Mouse (Mus musculus) left cerebral cortex, adult 18-20 months (tissue): ENCODE measurements around the gene Kti12. TPM values are rescaled to one million over a fixed set of nuclear protein-coding genes. Genes with fewer than 3 reads are reported as not detected.

Experiments used
- DNase-seq, 2 experiments: peaks; one replicate each; pipeline ENCODE4 v3.0.0; 2021 to 2022; ENCODE audit warnings: low spot score in 2 of 2, mixed read lengths in 1 of 2
- long read RNA-seq, 2 experiments: library from polyadenylated mRNA; stranded (forward); transcript quantifications; one replicate each; pipeline ENCODE4 v2.0.0; 2021
- total RNA-seq, 2 experiments: library from RNA; stranded (reverse); gene quantifications; 2 replicates each; pipeline ENCODE4 v1.2.3; 2021

Kti12 gene
- 10 to 100 TPM; 18.4 TPM for total RNA-seq
- long read RNA-seq, experiment 1, transcript Kti12-201 (1 exons, 1,629 nt) = major isoform, 22 of 22 reads
- long read RNA-seq, experiment 1, partial matches to known transcripts = 0 of 22 reads
- long read RNA-seq, experiment 1, other reads (novel, unspliced or antisense) = 0 of 22 reads
- long read RNA-seq, experiment 2, transcript Kti12-201 (1 exons, 1,629 nt) = major isoform, 28 of 28 reads
- long read RNA-seq, experiment 2, partial matches to known transcripts = 0 of 28 reads
- long read RNA-seq, experiment 2, other reads (novel, unspliced or antisense) = 0 of 28 reads

- DNase-seq = peak; percentile 83 to 86
These were observed at the start of gene Kti12 for GRCm38 (mm10) chr4:108847715-108848504. Gene Kti12, plus strand, starts transcription at chr4:108847785.

GRCm38 (mm10) chr4:108798083-108798830 lies 49.3 kb upstream of the Kti12 start:
- peak; percentile 65 to 76 for DNase-seq

- no peak for DNase-seq
These were observed 44.0 kb upstream of the Kti12 start for GRCm38 (mm10) chr4:108803535-108803934.

GRCm38 (mm10) chr4:108811142-108811541 lies 36.4 kb upstream of the Kti12 start:
- no peak for DNase-seq

GRCm38 (mm10) chr4:108811550-108811949 lies 36.0 kb upstream of the Kti12 start:
- DNase-seq = no peak

- DNase-seq = no peak
These were observed 21.9 kb upstream of the Kti12 start for GRCm38 (mm10) chr4:108825677-108826076.

GRCm38 (mm10) chr4:108826096-108826495 lies 21.5 kb upstream of the Kti12 start:
- no peak for DNase-seq

GRCm38 (mm10) chr4:108826643-108827042 lies 20.9 kb upstream of the Kti12 start:
- no peak for DNase-seq

GRCm38 (mm10) chr4:108830698-108831097 lies 16.9 kb upstream of the Kti12 start:
- DNase-seq = no peak

GRCm38 (mm10) chr4:108832916-108833827 lies 14.4 kb upstream of the Kti12 start, which contains the start of gene Btf3l4:
Gene Btf3l4, minus strand, starts transcription at chr4:108833614.
- DNase-seq = peak; percentile 87 to 92

GRCm38 (mm10) chr4:108833828-108834114 lies 13.8 kb upstream of the Kti12 start:
- DNase-seq = no peak

GRCm38 (mm10) chr4:108834115-108834970 lies 13.2 kb upstream of the Kti12 start, which contains the start of gene Txndc12:
Gene Txndc12, plus strand, starts transcription at chr4:108834601.
- peak; percentile 75 to 80 for DNase-seq

GRCm38 (mm10) chr4:108834971-108835311 lies 12.6 kb upstream of the Kti12 start:
- DNase-seq = no peak

- no peak for DNase-seq
These were observed 12.1 kb upstream of the Kti12 start for GRCm38 (mm10) chr4:108835496-108835895.

GRCm38 (mm10) chr4:108838031-108838430 lies 9.6 kb upstream of the Kti12 start:
- DNase-seq = peak; percentile 7 to 16

- DNase-seq = no peak
These were observed 5.5 kb upstream of the Kti12 start for GRCm38 (mm10) chr4:108841920-108842578.

GRCm38 (mm10) chr4:108843336-108843735 lies 4.2 kb upstream of the Kti12 start:
- no peak for DNase-seq

- no peak for DNase-seq
These were observed 1.6 kb upstream of the Kti12 start for GRCm38 (mm10) chr4:108845824-108846569.

- DNase-seq = peak in 1 of 2 experiments; percentile 11
These were observed 892 bp downstream of the Kti12 start, which contains the start of gene A730015C16Rik for GRCm38 (mm10) chr4:108848505-108848848. Gene A730015C16Rik, minus strand, starts transcription at chr4:108848619.
